Mouse (Mus musculus) E14TG2a.4 (cell line): ENCODE results near the gene E4f1.
"Not testable (repeated sequence)": the region's sequence is repeated elsewhere in the genome, so short reads cannot be mapped to it uniquely, and the experiment has no call there.

ENCODE experiments used
- CTCF ChIP-seq: conservative IDR thresholded peaks from 2 replicates; pipeline ENCODE4 v1.5.1; 2014; ENCODE audit warnings: low read length
- NANOG ChIP-seq: IDR thresholded peaks from 2 replicates; pipeline ENCODE4 v1.6.1; 2014; ENCODE audit warnings: borderline replicate concordance, low read length, mixed read lengths

DNA sequence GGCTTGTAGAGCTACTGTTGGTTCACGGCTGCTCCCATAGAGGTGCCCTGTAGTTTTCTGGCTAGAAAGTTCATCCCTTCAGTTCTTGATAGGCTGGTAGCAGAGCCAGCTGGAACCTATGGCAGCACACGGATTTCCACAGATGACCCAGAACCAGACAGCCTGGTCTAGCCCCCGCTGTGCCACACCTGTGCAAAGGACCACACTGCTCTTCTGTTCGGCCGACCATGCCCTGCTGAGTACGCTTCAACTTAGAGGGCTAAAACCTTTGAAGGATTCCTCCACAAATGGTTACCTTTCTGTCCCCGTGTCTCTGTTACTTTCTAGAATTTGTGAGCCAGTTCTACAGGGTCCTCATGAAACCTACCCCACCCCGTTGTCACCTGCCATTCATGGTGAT, 44.8 kb downstream of the E4f1 start:
- TF ChIP-seq CTCF, NANOG: not testable (repeated sequence)
